Mouse (Mus musculus): Measurements from ENCODE around the gene Ngrn.

GRCm38 (mm10) chr7:80238542-80238941 is 22.5 kb upstream of the Ngrn start:
- no peak for TF ChIP-seq CTCF (IDR thresholded peaks at IDR 0.05; ENCODE audit: low read depth)
- no peak for TF ChIP-seq EP300 (IDR thresholded peaks at IDR 0.05; ENCODE audit: low read depth)

Data from liver, postnatal 0 days (tissue).